Mouse (Mus musculus) kidney, embryonic 15.5 days (tissue): ENCODE measurements around the gene Nek7. TPM values are rescaled to one million over a fixed set of nuclear protein-coding genes. Genes with fewer than 3 reads are reported as not detected.

Experiments used
- ATAC-seq: fragments of 200-750 bp; cut with Nextera tagmentation; replicated peaks from 2 replicates; pipeline ENCODE4 v1.8.0; 2017; ENCODE audit warnings: moderate TSS enrichment; ENCODE audit not compliant: low FRiP score
- H3K27ac ChIP-seq: fragments of 300-500 bp; sonication (generic); 2 replicates; pipeline ENCODE4 v1.5.1; 2015; ENCODE audit warnings: mild to moderate bottlenecking, inconsistent platforms
- H3K27me3 ChIP-seq: fragments of 300-500 bp; sonication (generic); 2 replicates; pipeline ENCODE4 v1.6.1; 2015; ENCODE audit warnings: inconsistent platforms
- H3K36me3 ChIP-seq: fragments of 300-500 bp; sonication (generic); 2 replicates; pipeline ENCODE4 v1.6.1; 2015; ENCODE audit warnings: inconsistent platforms
- H3K4me1 ChIP-seq: fragments of 300-500 bp; sonication (generic); 2 replicates; pipeline ENCODE4 v1.6.1; 2015; ENCODE audit warnings: inconsistent platforms
- H3K4me2 ChIP-seq: fragments of 300-500 bp; sonication (generic); 2 replicates; pipeline ENCODE4 v1.6.1; 2015; ENCODE audit warnings: moderate library complexity, mild to moderate bottlenecking, inconsistent platforms
- H3K4me3 ChIP-seq: fragments of 300-500 bp; sonication (generic); replicated peaks from 2 replicates; pipeline ENCODE4 v1.5.1; 2015; ENCODE audit warnings: mild to moderate bottlenecking, inconsistent platforms
- H3K9ac ChIP-seq: fragments of 300-500 bp; sonication (generic); 2 replicates; pipeline ENCODE4 v1.6.1; 2015; ENCODE audit warnings: mild to moderate bottlenecking, inconsistent platforms
- H3K9me3 ChIP-seq: fragments of 300-500 bp; sonication (generic); replicated peaks from 2 replicates; pipeline ENCODE4 v1.6.1; 2016; ENCODE audit warnings: inconsistent platforms
- WGBS: fragments of 180-500 bp; shearing (Covaris S2); methylation state at CpG from one replicate; pipeline ENCODE4 v1.1.7; 2015; ENCODE audit warnings: mixed read lengths; 5-methylcytosine and 5-hydroxymethylcytosine counted together
- polyA plus RNA-seq: library from polyadenylated mRNA; unstranded; fragments of >200 nt; fragmentation: Nextera tagmentation; extraction: Ambion mirVana; gene quantifications from 2 replicates; pipeline ENCODE4 v1.2.1, GENCODE M21; 2015

Gene Nek7
- polyA plus RNA-seq, 1 experiment from 2014 or later: 42.7 TPM

- Histone ChIP-seq H3K9ac (no peak overlapping the region), H3K4me3 (no peak overlapping the region), H3K27me3 (no peaks in the 10 kb centered on the region), H3K4me2 (no peak overlapping the region), H3K4me1 (peaks cover 11% of the 10 kb centered on the region; the same call in 1 of the 2 replicates), H3K36me3 (no peaks in the 10 kb centered on the region; the same call in 1 of the 2 replicates), H3K9me3 (no peaks in the 10 kb centered on the region), H3K27ac (no peak overlapping the region)
- ATAC-seq: no peak
- WGBS: 61% methylated on average over 8 of the region's 8 CpGs
Observed at GRCm38 (mm10) chr1:138606771-138607170, 13.2 kb downstream of the Nek7 start.

GRCm38 (mm10) chr1:138604736-138605135 lies 15.2 kb downstream of the Nek7 start:
- Histone ChIP-seq H3K4me2 (no peak overlapping the region), H3K36me3 (no peaks in the 10 kb centered on the region; the same call in 1 of the 2 replicates), H3K9me3 (no peaks in the 10 kb centered on the region), H3K27ac (peak overlapping the region; percentile 49; the same call in 1 of the 2 replicates), H3K9ac (no peak overlapping the region), H3K27me3 (no peaks in the 10 kb centered on the region), H3K4me3 (no peak overlapping the region), H3K4me1 (peaks cover 16% of the 10 kb centered on the region; the same call in 1 of the 2 replicates)
- 71% methylated on average over 2 of the region's 2 CpGs for WGBS
- ATAC-seq: peak; percentile 70

GRCm38 (mm10) chr1:138603974-138604373 lies 16.0 kb downstream of the Nek7 start:
- H3K27me3 ChIP-seq: no peaks in the 10 kb centered on the region
- H3K4me3 ChIP-seq: no peak overlapping the region
- WGBS: 81% methylated on average over 4 of the region's 4 CpGs
- H3K4me2 ChIP-seq: no peak overlapping the region
- no peaks in the 10 kb centered on the region; the same call in 1 of the 2 replicates for H3K36me3 ChIP-seq
- H3K9me3 ChIP-seq: no peaks in the 10 kb centered on the region
- peaks cover 20% of the 10 kb centered on the region; the same call in 1 of the 2 replicates for H3K4me1 ChIP-seq
- 0 out of 2 replicates have a peak, but pooled peaks have one; percentile 23 for ATAC-seq
- peak overlapping the region; percentile 62 for H3K27ac ChIP-seq
- H3K9ac ChIP-seq: no peak overlapping the region

GRCm38 (mm10) chr1:138598087-138598486 lies 21.9 kb downstream of the Nek7 start:
- Histone ChIP-seq H3K36me3 (peaks cover 2% of the 10 kb centered on the region; the same call in 1 of the 2 replicates), H3K27ac (no peak overlapping the region), H3K9me3 (no peaks in the 10 kb centered on the region), H3K27me3 (no peaks in the 10 kb centered on the region), H3K4me1 (0 out of 2 replicates have a peak, but pooled peaks cover 9% of the 10 kb centered on the region), H3K4me3 (no peak overlapping the region), H3K4me2 (no peak overlapping the region), H3K9ac (no peak overlapping the region)
- no peak for ATAC-seq
- WGBS: 96% methylated on average over 11 of the region's 11 CpGs

GRCm38 (mm10) chr1:138596127-138596706 lies 23.7 kb downstream of the Nek7 start:
- Histone ChIP-seq H3K36me3 (peaks cover 2% of the 10 kb centered on the region; the same call in 1 of the 2 replicates), H3K9ac (no peak overlapping the region), H3K27ac (no peak overlapping the region), H3K4me2 (no peak overlapping the region), H3K4me1 (0 out of 2 replicates have a peak, but pooled peaks cover 9% of the 10 kb centered on the region), H3K27me3 (no peaks in the 10 kb centered on the region), H3K4me3 (no peak overlapping the region), H3K9me3 (no peaks in the 10 kb centered on the region)
- WGBS: 65% methylated on average over 4 of the region's 4 CpGs
- ATAC-seq: no peak

- H3K4me2 ChIP-seq: no peak overlapping the region
- no peak overlapping the region for H3K27ac ChIP-seq
- H3K4me3 ChIP-seq: no peak overlapping the region
- H3K27me3 ChIP-seq: no peaks in the 10 kb centered on the region
- H3K9me3 ChIP-seq: no peaks in the 10 kb centered on the region
- H3K9ac ChIP-seq: no peak overlapping the region
- 0 out of 2 replicates have a peak, but pooled peaks cover 5% of the 10 kb centered on the region for H3K4me1 ChIP-seq
- ATAC-seq: no peak
- peaks cover 9% of the 10 kb centered on the region; the same call in 1 of the 2 replicates for H3K36me3 ChIP-seq
- WGBS: 90% methylated on average over 5 of the region's 5 CpGs
Observed at GRCm38 (mm10) chr1:138594910-138595309, 25.0 kb downstream of the Nek7 start.

GRCm38 (mm10) chr1:138593922-138594321 lies 26.0 kb downstream of the Nek7 start:
- H3K4me2 ChIP-seq: no peak overlapping the region
- no peaks in the 10 kb centered on the region for H3K9me3 ChIP-seq
- H3K4me1 ChIP-seq: no peaks in the 10 kb centered on the region
- ATAC-seq: no peak
- WGBS: 93% methylated on average over 5 of the region's 5 CpGs
- no peak overlapping the region for H3K27ac ChIP-seq
- no peaks in the 10 kb centered on the region for H3K27me3 ChIP-seq
- H3K4me3 ChIP-seq: no peak overlapping the region
- H3K9ac ChIP-seq: no peak overlapping the region
- peaks cover 9% of the 10 kb centered on the region; the same call in 1 of the 2 replicates for H3K36me3 ChIP-seq

- Histone ChIP-seq H3K27me3 (no peaks in the 10 kb centered on the region), H3K36me3 (peaks cover 9% of the 10 kb centered on the region; the same call in 1 of the 2 replicates), H3K4me3 (no peak overlapping the region), H3K9ac (no peak overlapping the region), H3K9me3 (no peaks in the 10 kb centered on the region), H3K4me2 (no peak overlapping the region), H3K4me1 (0 out of 2 replicates have a peak, but pooled peaks cover 6% of the 10 kb centered on the region), H3K27ac (no peak overlapping the region)
- WGBS: 96% methylated on average over 4 of the region's 4 CpGs
- ATAC-seq: no peak
Observed at GRCm38 (mm10) chr1:138592466-138592865, 27.5 kb downstream of the Nek7 start.

GRCm38 (mm10) chr1:138590451-138591022 lies 29.4 kb downstream of the Nek7 start:
- WGBS: 93% methylated on average over 8 of the region's 8 CpGs
- Histone ChIP-seq H3K27me3 (no peaks in the 10 kb centered on the region), H3K27ac (no peak overlapping the region), H3K4me1 (0 out of 2 replicates have a peak, but pooled peaks cover 6% of the 10 kb centered on the region), H3K4me3 (no peak overlapping the region), H3K36me3 (peaks cover 9% of the 10 kb centered on the region; the same call in 1 of the 2 replicates), H3K9ac (no peak overlapping the region), H3K9me3 (no peaks in the 10 kb centered on the region), H3K4me2 (no peak overlapping the region)
- ATAC-seq: no peak

- Histone ChIP-seq H3K36me3 (peaks cover 6% of the 10 kb centered on the region; the same call in 1 of the 2 replicates), H3K4me2 (no peak overlapping the region), H3K9ac (no peak overlapping the region), H3K9me3 (no peaks in the 10 kb centered on the region), H3K4me3 (no peak overlapping the region), H3K4me1 (0 out of 2 replicates have a peak, but pooled peaks cover 6% of the 10 kb centered on the region), H3K27ac (no peak overlapping the region), H3K27me3 (no peaks in the 10 kb centered on the region)
- no peak for ATAC-seq
- WGBS: 70% methylated on average over 3 of the region's 3 CpGs
Observed at GRCm38 (mm10) chr1:138589126-138589525, 30.8 kb downstream of the Nek7 start.

GRCm38 (mm10) chr1:138587812-138588211 lies 32.1 kb downstream of the Nek7 start:
- Histone ChIP-seq H3K4me1 (0 out of 2 replicates have a peak, but pooled peaks cover 6% of the 10 kb centered on the region), H3K36me3 (peaks cover 9% of the 10 kb centered on the region), H3K9ac (no peak overlapping the region), H3K9me3 (no peaks in the 10 kb centered on the region), H3K27ac (no peak overlapping the region), H3K27me3 (no peaks in the 10 kb centered on the region), H3K4me2 (no peak overlapping the region), H3K4me3 (no peak overlapping the region)
- 20% methylated on average over 3 of the region's 3 CpGs for WGBS
- no peak for ATAC-seq

- WGBS: 100% methylated on average over 2 of the region's 2 CpGs
- ATAC-seq: 0 out of 2 replicates have a peak, but pooled peaks have one; percentile 14
Observed at GRCm38 (mm10) chr1:138586891-138587290, 33.0 kb downstream of the Nek7 start.

More at GRCm38 (mm10) chr1:138586891-138587290, 33.0 kb downstream of the Nek7 start:
- 0 out of 2 replicates have a peak, but pooled peaks cover 6% of the 10 kb centered on the region for H3K4me1 ChIP-seq
- H3K36me3 ChIP-seq: peaks cover 9% of the 10 kb centered on the region
- H3K4me3 ChIP-seq: no peak overlapping the region
- H3K27ac ChIP-seq: no peak overlapping the region
- H3K9ac ChIP-seq: no peak overlapping the region
- no peaks in the 10 kb centered on the region for H3K9me3 ChIP-seq
- no peaks in the 10 kb centered on the region for H3K27me3 ChIP-seq
- no peak overlapping the region for H3K4me2 ChIP-seq
